Mouse (Mus musculus): Measurements from ENCODE around the gene Hnrnpul2. TPM values are rescaled to one million over a fixed set of nuclear protein-coding genes. Genes with fewer than 3 reads are reported as not detected.

The Hnrnpul2 gene
- polyA plus RNA-seq (2012; rRNA removed), result 23.2 and 24.4 TPM in 2 replicates

GRCm38 (mm10) chr19:8819596-8820423, at the start of gene Hnrnpul2:
Gene Hnrnpul2, plus strand, starts transcription at chr19:8820010.

GRCm38 (mm10) chr19:8770567-8771270, 49.1 kb upstream of the Hnrnpul2 start, which contains the start of gene Tmem223:
Gene Tmem223, plus strand, starts transcription at chr19:8770996.

GRCm38 (mm10) chr19:8774086-8774835, 45.5 kb upstream of the Hnrnpul2 start, which contains the start of gene Tmem179b:
Gene Tmem179b, minus strand, starts transcription at chr19:8774467.

GRCm38 (mm10) chr19:8786008-8786781, 33.6 kb upstream of the Hnrnpul2 start, which contains the start of gene Taf6l:
Gene Taf6l, minus strand, starts transcription at chr19:8786417.

GRCm38 (mm10) chr19:8798264-8798946, 21.4 kb upstream of the Hnrnpul2 start, which contains the start of gene Polr2g:
Gene Polr2g, minus strand, starts transcription at chr19:8798577.

GRCm38 (mm10) chr19:8802130-8802821, 17.5 kb upstream of the Hnrnpul2 start, which contains the start of gene Zbtb3:
Gene Zbtb3, plus strand, starts transcription at chr19:8802555.

GRCm38 (mm10) chr19:8818801-8819595, 812 bp upstream of the Hnrnpul2 start, which contains the start of gene Ttc9c:
Gene Ttc9c, minus strand, starts transcription at chr19:8819333.

GRCm38 (mm10) chr19:8829660-8830059, 9.8 kb downstream of the Hnrnpul2 start, which contains the start of gene AC129217.1:
Gene AC129217.1, plus strand, starts transcription at chr19:8829773.

GRCm38 (mm10) chr19:8837251-8837791, 17.5 kb downstream of the Hnrnpul2 start, which contains the start of gene Bscl2:
Gene Bscl2, plus strand, starts transcription at chr19:8837467.

GRCm38 (mm10) chr19:8839103-8839907, 19.5 kb downstream of the Hnrnpul2 start, which contains the start of gene Gng3:
Gene Gng3, minus strand, starts transcription at chr19:8839194.

GRCm38 (mm10) chr19:8850402-8850901, 30.6 kb downstream of the Hnrnpul2 start, which contains the start of gene Lrrn4cl:
Gene Lrrn4cl, plus strand, starts transcription at chr19:8850768.

GRCm38 (mm10) chr19:8871267-8872186, 51.7 kb downstream of the Hnrnpul2 start, which contains the start of gene Ubxn1:
Gene Ubxn1, plus strand, starts transcription at chr19:8871496.

GRCm38 (mm10) chr19:8880311-8881033, 60.7 kb downstream of the Hnrnpul2 start, which contains the start of gene Uqcc3:
Gene Uqcc3, minus strand, starts transcription at chr19:8880923.

GRCm38 (mm10) chr19:8883616-8884015, 63.8 kb downstream of the Hnrnpul2 start, which contains the start of the genes Lbhd1 and Gm49403:
Gene Lbhd1, plus strand, starts transcription at chr19:8883732.
Gene Gm49403, plus strand, starts transcription at chr19:8883930.

